Mouse (Mus musculus) embryonic facial prominence, embryonic 14.5 days (tissue): ENCODE measurements around the gene Mstn. TPM values are rescaled to one million over a fixed set of nuclear protein-coding genes. Genes with fewer than 3 reads are reported as not detected.
A peak's percentile ranks its signal among the peaks of the same experiment; 100 is the strongest.

Experiments used
- ATAC-seq: fragments of 200-750 bp; cut with Nextera tagmentation; 2 replicates; pipeline ENCODE4 v1.8.0; 2017; ENCODE audit warnings: low read depth, moderate number of reproducible peaks, moderate TSS enrichment
- DNase-seq: peaks from one replicate; pipeline ENCODE4 v3.0.0-alpha.2; 2015; ENCODE audit warnings: low spot score
- H3K27ac ChIP-seq: fragments of 300-500 bp; sonication (generic); replicated peaks from 2 replicates; pipeline ENCODE4 v1.5.1; 2014; ENCODE audit warnings: low read depth, mild to moderate bottlenecking, low read length, moderate library complexity
- H3K27me3 ChIP-seq: fragments of 300-500 bp; sonication (generic); replicated peaks from 2 replicates; pipeline ENCODE4 v1.6.1; 2014; ENCODE audit warnings: low read length; ENCODE audit not compliant: control insufficient read depth, insufficient read depth
- H3K36me3 ChIP-seq: fragments of 300-500 bp; sonication (generic); 2 replicates; pipeline ENCODE4 v1.6.1; 2014; ENCODE audit warnings: low read length, mixed read lengths; ENCODE audit not compliant: control insufficient read depth, insufficient read depth
- H3K4me1 ChIP-seq: fragments of 300-500 bp; sonication (generic); 2 replicates; pipeline ENCODE4 v1.6.1; 2014; ENCODE audit warnings: antibody characterized with exemption, low read length; ENCODE audit not compliant: control insufficient read depth, insufficient read depth
- H3K4me2 ChIP-seq: fragments of 300-500 bp; sonication (generic); 2 replicates; pipeline ENCODE4 v1.6.1; 2014; ENCODE audit warnings: low read depth, mild to moderate bottlenecking, low read length, moderate library complexity, mixed read lengths
- H3K4me3 ChIP-seq: fragments of 300-500 bp; sonication (generic); 2 replicates; pipeline ENCODE4 v1.5.1; 2014; ENCODE audit warnings: low read depth, mild to moderate bottlenecking, low read length
- H3K9ac ChIP-seq: fragments of 300-500 bp; sonication (generic); 2 replicates; pipeline ENCODE4 v1.6.1; 2014; ENCODE audit warnings: low read depth, mild to moderate bottlenecking, low read length, moderate library complexity, mixed read lengths
- H3K9me3 ChIP-seq: fragments of 300-500 bp; sonication (generic); 2 replicates; pipeline ENCODE4 v1.6.1; 2016; ENCODE audit warnings: low read length; ENCODE audit not compliant: control insufficient read depth
- WGBS: fragments of 180-500 bp; shearing (Covaris S2); extraction: QIAGEN DNeasy Blood & Tissue Kit; methylation state at CpG from one replicate; pipeline ENCODE4 v1.1.7; 2014; 5-methylcytosine and 5-hydroxymethylcytosine counted together
- polyA plus RNA-seq: library from polyadenylated mRNA; unstranded; fragments of >200 nt; fragmentation: Nextera tagmentation; extraction: Ambion mirVana; gene quantifications from 2 replicates; pipeline ENCODE4 v1.2.1, GENCODE M21; 2014

Mstn gene
- polyA plus RNA-seq, 1 experiment from 2014 or later = 20.5 TPM

DNA sequence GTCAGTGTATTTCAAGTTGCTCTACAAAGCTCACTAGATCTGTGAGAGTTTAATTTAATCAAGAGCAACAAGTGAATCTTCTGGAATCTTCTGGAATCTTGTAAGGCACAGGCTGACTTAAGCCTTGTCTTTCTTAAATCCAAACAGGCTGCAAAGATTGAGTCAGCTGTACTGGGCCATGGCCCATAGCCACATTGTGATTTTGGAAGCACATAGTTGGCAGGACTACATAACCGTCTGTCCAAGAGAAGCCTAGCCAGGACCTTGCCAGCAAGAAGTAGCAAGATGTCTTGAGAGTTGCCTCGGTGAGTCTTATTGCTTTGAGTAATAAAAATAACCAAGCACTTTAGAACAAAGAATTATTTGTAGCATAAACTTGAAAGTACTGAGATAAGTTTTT lies 18.4 kb downstream of the Mstn start:
- H3K4me2 ChIP-seq = no peak overlapping the region
- ATAC-seq = no peak
- no peak overlapping the region for H3K9ac ChIP-seq
- no peaks in the 10 kb centered on the region for H3K36me3 ChIP-seq
- no peak overlapping the region for H3K4me3 ChIP-seq
- WGBS = 83% methylated on average over 2 of the region's 2 CpGs
- H3K27me3 ChIP-seq = no peaks in the 10 kb centered on the region
- no peak overlapping the region for H3K27ac ChIP-seq
- no peaks in the 10 kb centered on the region for H3K4me1 ChIP-seq
- no peak for DNase-seq
- no peaks in the 10 kb centered on the region for H3K9me3 ChIP-seq

DNA sequence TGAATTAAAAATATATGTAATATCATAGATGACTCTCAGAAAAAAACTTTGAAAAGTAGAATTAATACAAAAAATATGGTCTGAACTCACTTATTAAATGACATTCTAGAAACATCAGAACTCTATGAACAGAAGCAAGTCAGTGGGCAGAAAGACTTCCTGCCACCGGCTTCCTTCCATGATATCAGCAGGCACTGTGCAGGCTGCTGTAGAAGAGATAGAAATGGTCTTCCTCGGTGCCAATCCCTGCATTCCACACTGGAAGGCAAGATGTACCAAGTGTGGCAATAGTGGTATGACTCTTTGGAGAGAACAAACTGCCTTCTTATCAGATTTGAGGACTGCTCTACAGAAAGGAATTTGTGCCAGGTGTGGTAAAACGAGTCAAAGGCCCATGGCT lies 19.2 kb downstream of the Mstn start:
- H3K36me3 ChIP-seq = no peaks in the 10 kb centered on the region
- H3K4me1 ChIP-seq = no peaks in the 10 kb centered on the region
- H3K27me3 ChIP-seq = no peaks in the 10 kb centered on the region
- H3K9ac ChIP-seq = no peak overlapping the region
- H3K4me2 ChIP-seq = no peak overlapping the region
- H3K9me3 ChIP-seq = no peaks in the 10 kb centered on the region
- 68% methylated on average over 3 of the region's 3 CpGs for WGBS
- no peak overlapping the region for H3K4me3 ChIP-seq
- no peak overlapping the region for H3K27ac ChIP-seq
- no peak for ATAC-seq
- no peak for DNase-seq

DNA sequence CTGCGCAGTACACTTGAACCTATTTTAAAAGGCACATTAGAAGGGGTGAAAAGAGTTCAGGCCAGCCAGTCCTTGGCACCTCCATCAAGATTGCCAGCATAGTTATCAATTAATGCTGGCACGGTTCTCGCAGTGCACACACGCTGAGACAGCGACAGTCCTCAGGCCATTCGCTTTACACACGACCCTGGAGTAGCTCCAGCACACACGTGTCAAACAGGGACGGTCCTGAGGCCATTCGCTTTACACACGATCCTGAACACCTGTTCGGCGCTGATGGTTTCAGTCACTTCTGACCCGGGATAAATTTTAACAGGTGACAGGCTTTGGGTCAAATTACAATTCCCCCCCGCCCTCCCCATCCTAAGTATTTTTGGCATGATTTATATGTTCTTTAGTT lies 23.8 kb downstream of the Mstn start:
- Histone ChIP-seq H3K27me3 (no peaks in the 10 kb centered on the region), H3K9ac (no peak overlapping the region), H3K36me3 (no peaks in the 10 kb centered on the region), H3K4me3 (no peak overlapping the region), H3K4me1 (no peaks in the 10 kb centered on the region), H3K9me3 (no peaks in the 10 kb centered on the region), H3K4me2 (no peak overlapping the region), H3K27ac (no peak overlapping the region)
- peak; percentile 62; the same call in 1 of the 2 replicates for ATAC-seq
- peak; percentile 70 for DNase-seq
- WGBS = 61% methylated on average over 15 of the region's 15 CpGs

DNA sequence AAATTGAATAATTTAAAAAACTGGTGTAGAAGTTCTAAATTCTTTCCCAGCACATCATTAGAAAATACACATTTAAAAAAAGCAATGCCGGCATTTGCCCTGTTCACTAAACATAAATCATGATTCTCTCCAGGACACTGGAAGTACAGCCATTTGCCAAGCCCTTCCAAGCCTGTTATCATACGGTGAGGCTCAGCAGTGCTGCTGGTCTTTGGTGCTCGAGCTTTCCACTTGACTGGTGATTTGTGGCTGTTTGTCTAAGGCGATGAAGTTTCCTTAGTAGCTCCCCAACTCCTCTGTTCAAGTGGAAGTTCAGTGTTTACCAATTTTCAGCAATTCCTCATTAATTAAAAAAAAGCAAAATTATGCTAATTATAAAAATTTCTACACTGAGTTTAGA lies 24.6 kb downstream of the Mstn start:
- Histone ChIP-seq H3K27me3 (no peaks in the 10 kb centered on the region), H3K4me2 (no peak overlapping the region), H3K9ac (no peak overlapping the region), H3K9me3 (no peaks in the 10 kb centered on the region), H3K36me3 (no peaks in the 10 kb centered on the region), H3K27ac (no peak overlapping the region), H3K4me1 (no peaks in the 10 kb centered on the region), H3K4me3 (no peak overlapping the region)
- ATAC-seq = no peak
- 55% methylated on average over 4 of the region's 4 CpGs for WGBS
- DNase-seq = no peak

- Histone ChIP-seq H3K27me3 (no peaks in the 10 kb centered on the region), H3K36me3 (no peaks in the 10 kb centered on the region), H3K27ac (no peak overlapping the region), H3K4me1 (no peaks in the 10 kb centered on the region), H3K4me2 (no peak overlapping the region), H3K9me3 (no peaks in the 10 kb centered on the region), H3K4me3 (no peak overlapping the region), H3K9ac (no peak overlapping the region)
- ATAC-seq (no peak), DNase-seq (no peak)
- WGBS = 38% methylated on average over 3 of the region's 3 CpGs
These were observed 31.7 kb downstream of the Mstn start for GRCm38 (mm10) chr1:53093180-53093579.

GRCm38 (mm10) chr1:53110561-53110960 lies 49.1 kb downstream of the Mstn start:
- Histone ChIP-seq H3K36me3 (no peaks in the 10 kb centered on the region), H3K4me3 (no peak overlapping the region), H3K27me3 (no peaks in the 10 kb centered on the region), H3K27ac (no peak overlapping the region), H3K9ac (no peak overlapping the region), H3K4me1 (no peaks in the 10 kb centered on the region), H3K4me2 (no peak overlapping the region), H3K9me3 (no peaks in the 10 kb centered on the region)
- DNase-seq (no peak), ATAC-seq (no peak)
- 77% methylated on average over 1 of the region's 1 CpGs for WGBS

Other genes starting within 250 kb of the Mstn start
- 15.3 and 16.3 TPM in 2 replicates for gene Inpp1, start 244.0 kb upstream of the Mstn start, polyA plus RNA-seq
- 25.0 and 25.9 TPM in 2 replicates for gene Hibch, start 216.7 kb upstream of the Mstn start, polyA plus RNA-seq
- gene 1700019D03Rik, start 41.5 kb upstream of the Mstn start, polyA plus RNA-seq = 4.1 and 4.6 TPM in 2 replicates
- gene 1700019A02Rik, start 126.0 kb downstream of the Mstn start, polyA plus RNA-seq = not detected in 2 replicates
- 12.7 and 16.3 TPM in 2 replicates for gene Pms1, start 235.4 kb downstream of the Mstn start, polyA plus RNA-seq
- 33.8 and 34.5 TPM in 2 replicates for gene Ormdl1, start 235.5 kb downstream of the Mstn start, polyA plus RNA-seq
- 1.9 TPM in 1 of 2 replicates, not detected in the other for gene Gm28778, start 235.5 kb downstream of the Mstn start, polyA plus RNA-seq